Mouse (Mus musculus): ENCODE measurements around the gene Trim71. TPM values are rescaled to one million over a fixed set of nuclear protein-coding genes. Genes with fewer than 3 reads are reported as not detected.

Trim71 gene
- total RNA-seq, 1 experiment, result 141 TPM

DNA sequence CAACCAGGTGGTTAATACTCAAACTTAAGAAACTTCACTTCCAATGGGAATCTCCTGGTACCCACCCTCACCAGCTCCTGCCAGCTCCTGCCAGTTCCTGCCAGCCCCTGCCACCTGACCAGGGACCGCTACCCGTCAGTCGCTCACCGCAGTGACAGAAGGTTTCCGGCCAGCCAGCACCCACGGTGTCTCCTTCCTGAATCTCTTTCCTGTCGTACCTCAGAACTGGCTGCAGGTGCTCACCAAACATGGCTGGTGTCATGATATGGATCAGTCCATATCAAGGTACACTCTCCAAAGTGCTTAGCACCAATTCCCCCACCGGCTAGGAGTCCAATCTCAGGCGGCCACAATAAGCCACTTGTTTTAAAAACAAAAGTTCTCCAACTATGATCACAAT lies 54.4 kb downstream of the Trim71 start:
- TF ChIP-seq MAFK (IDR thresholded peaks at IDR 0.05; ENCODE audit: insufficient read depth, low read depth, low read length), result no peak
- no peak for TF ChIP-seq ZNF384 (IDR thresholded peaks at IDR 0.05; ENCODE audit: low read depth, low read length)
- no peak for TF ChIP-seq ZC3H11A (IDR thresholded peaks at IDR 0.05; ENCODE audit: borderline replicate concordance, low read depth, low read length)
- TF ChIP-seq HCFC1 (IDR thresholded peaks at IDR 0.05; ENCODE audit: borderline replicate concordance, insufficient read depth, low read length), result no peak
- TF ChIP-seq CHD2 (IDR thresholded peaks at IDR 0.05; ENCODE audit: low read depth, low read length), result no peak
- H3K36me3 ChIP-seq (ENCODE audit: control insufficient read depth, insufficient read depth, low read length, poor library complexity, severe bottlenecking), result peaks cover 62% of the 10 kb centered on the region

DNA sequence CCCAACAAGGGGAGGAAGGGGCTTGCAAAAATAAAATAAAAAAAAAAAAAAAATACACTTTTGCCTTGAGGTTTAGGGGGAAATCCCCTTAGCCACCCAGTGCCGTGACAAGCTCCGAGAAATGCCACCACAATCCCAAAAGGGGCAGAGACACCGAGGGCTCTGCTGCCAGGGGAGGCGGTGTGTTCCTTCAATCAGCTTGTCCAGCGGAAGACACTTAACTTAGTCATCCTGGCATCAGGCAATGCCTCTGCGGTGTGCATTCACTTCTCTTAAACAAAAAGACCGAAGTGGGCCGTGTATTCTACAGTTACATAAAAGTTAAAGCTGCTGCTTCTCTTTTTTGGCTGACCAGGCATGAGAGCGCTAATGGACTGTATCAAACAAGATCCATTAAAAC lies 56.7 kb downstream of the Trim71 start:
- Histone ChIP-seq H3K36me3 (ENCODE audit: control insufficient read depth, insufficient read depth, low read length, poor library complexity, severe bottlenecking) (peaks cover 40% of the 10 kb centered on the region), H3K4me3 (ENCODE audit: insufficient read depth in 1 of 2, low read depth in 1 of 2, low read length in 2 of 2, poor library complexity in 1 of 2, severe bottlenecking in 1 of 2) (no peak overlapping the region), H3K9me3 (ENCODE audit: control insufficient read depth, insufficient read depth, low read depth, low read length) (no peaks in the 10 kb centered on the region), H3K4me1 (ENCODE audit: control insufficient read depth in 2 of 2, insufficient read depth in 2 of 2, low read length in 2 of 2, poor library complexity in 1 of 2) (peaks cover 6 to 19% of the 10 kb centered on the region in 2 experiments), H3K27ac (ENCODE audit: insufficient read depth, low read depth, low read length, poor library complexity, severe bottlenecking) (no peak overlapping the region), H3K9ac (ENCODE audit: insufficient read depth, low read depth, low read length, poor library complexity, severe bottlenecking) (no peak overlapping the region)
- TF ChIP-seq HCFC1 (IDR thresholded peaks at IDR 0.05; ENCODE audit: borderline replicate concordance, insufficient read depth, low read length) (no peak), MAFK (IDR thresholded peaks at IDR 0.05; ENCODE audit: insufficient read depth, low read depth, low read length) (no peak), CHD2 (IDR thresholded peaks at IDR 0.05; ENCODE audit: low read depth, low read length) (no peak), ZC3H11A (IDR thresholded peaks at IDR 0.05; ENCODE audit: borderline replicate concordance, low read depth, low read length) (no peak), ZNF384 (IDR thresholded peaks at IDR 0.05; ENCODE audit: low read depth, low read length) (no peak)
- in situ Hi-C loops (cut with MboI; ENCODE audit: low sequenced_read_pairs in 2 of 2, unreplicated experiment in 2 of 2), result no loop called here
- no peak for DNase-seq (ENCODE audit: low read depth, low spot score)

More for the DNA sequence above, 54.4 kb downstream of the Trim71 start:
- no peak overlapping the region for H3K27ac ChIP-seq (ENCODE audit: insufficient read depth, low read depth, low read length, poor library complexity, severe bottlenecking)
- no peak overlapping the region for H3K9ac ChIP-seq (ENCODE audit: insufficient read depth, low read depth, low read length, poor library complexity, severe bottlenecking)
- in situ Hi-C loops (cut with MboI; ENCODE audit: low sequenced_read_pairs in 2 of 2, unreplicated experiment in 2 of 2), result no loop called here
- no peak for DNase-seq (ENCODE audit: low read depth, low spot score)
- H3K4me3 ChIP-seq (ENCODE audit: insufficient read depth in 1 of 2, low read depth in 1 of 2, low read length in 2 of 2, poor library complexity in 1 of 2, severe bottlenecking in 1 of 2), result no peak overlapping the region
- H3K4me1 ChIP-seq (ENCODE audit: control insufficient read depth in 2 of 2, insufficient read depth in 2 of 2, low read length in 2 of 2, poor library complexity in 1 of 2), result peaks cover 6 to 29% of the 10 kb centered on the region in 2 experiments
- no peaks in the 10 kb centered on the region for H3K9me3 ChIP-seq (ENCODE audit: control insufficient read depth, insufficient read depth, low read depth, low read length)

DNA sequence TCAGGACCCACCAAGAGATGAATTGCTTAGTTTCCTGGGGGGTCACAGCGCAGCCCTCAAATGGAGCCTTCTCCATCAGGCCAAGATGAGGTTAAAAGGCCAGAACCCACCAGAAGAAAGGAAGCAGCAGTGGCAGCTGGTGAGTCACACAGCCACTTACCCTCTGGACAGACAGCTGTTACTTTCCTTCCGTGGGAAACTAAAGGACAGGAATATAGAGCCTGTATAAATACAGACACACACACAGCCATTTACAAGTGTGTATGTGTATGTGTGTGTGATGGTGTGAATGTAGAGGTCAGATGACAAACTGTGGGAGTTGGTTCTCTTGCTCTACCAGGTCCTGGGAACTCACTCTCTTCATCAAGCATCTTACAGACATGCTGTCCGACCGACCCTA lies 57.6 kb downstream of the Trim71 start:
- Histone ChIP-seq H3K9me3 (ENCODE audit: control insufficient read depth, insufficient read depth, low read depth, low read length) (no peaks in the 10 kb centered on the region), H3K36me3 (ENCODE audit: control insufficient read depth, insufficient read depth, low read length, poor library complexity, severe bottlenecking) (peaks cover 35% of the 10 kb centered on the region), H3K9ac (ENCODE audit: insufficient read depth, low read depth, low read length, poor library complexity, severe bottlenecking) (no peak overlapping the region), H3K27ac (ENCODE audit: insufficient read depth, low read depth, low read length, poor library complexity, severe bottlenecking) (no peak overlapping the region), H3K4me3 (ENCODE audit: insufficient read depth in 1 of 2, low read depth in 1 of 2, low read length in 2 of 2, poor library complexity in 1 of 2, severe bottlenecking in 1 of 2) (no peak overlapping the region), H3K4me1 (ENCODE audit: control insufficient read depth in 2 of 2, insufficient read depth in 2 of 2, low read length in 2 of 2, poor library complexity in 1 of 2) (peaks cover 2 to 21% of the 10 kb centered on the region in 2 experiments; a peak in 3 of 4 replicates)
- in situ Hi-C loops (cut with MboI; ENCODE audit: low sequenced_read_pairs in 2 of 2, unreplicated experiment in 2 of 2), result no loop called here
- DNase-seq (ENCODE audit: low read depth, low spot score), result no peak
- no peak for TF ChIP-seq ZC3H11A (IDR thresholded peaks at IDR 0.05; ENCODE audit: borderline replicate concordance, low read depth, low read length)
- no peak for TF ChIP-seq ZNF384 (IDR thresholded peaks at IDR 0.05; ENCODE audit: low read depth, low read length)
- TF ChIP-seq HCFC1 (IDR thresholded peaks at IDR 0.05; ENCODE audit: borderline replicate concordance, insufficient read depth, low read length), result no peak
- TF ChIP-seq CHD2 (IDR thresholded peaks at IDR 0.05; ENCODE audit: low read depth, low read length), result no peak
- no peak for TF ChIP-seq MAFK (IDR thresholded peaks at IDR 0.05; ENCODE audit: insufficient read depth, low read depth, low read length)

DNA sequence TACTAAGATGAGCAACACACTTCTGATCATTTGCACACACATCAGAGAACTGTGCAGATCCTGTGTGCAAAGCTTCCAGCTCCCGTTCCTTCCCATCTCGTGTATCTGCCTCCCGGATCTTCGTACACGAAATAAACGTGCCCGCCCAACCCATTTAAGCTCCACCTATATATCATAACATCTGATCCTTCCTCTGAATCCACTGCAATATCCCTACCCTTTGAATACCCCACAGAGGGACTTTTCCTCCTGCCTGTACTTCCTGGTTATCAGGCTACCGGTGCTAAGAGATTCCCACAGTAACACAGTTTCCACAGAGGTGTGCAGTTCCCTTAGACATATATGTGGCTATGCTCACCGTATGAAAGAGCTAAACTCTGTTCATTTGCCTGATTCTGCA lies 59.4 kb downstream of the Trim71 start, which contains the start of gene Ccr4:
Ccr4 (minus strand) TSS at position 101 of the 400 bp plus-strand sequence.
- Histone ChIP-seq H3K27ac (ENCODE audit: insufficient read depth, low read depth, low read length, poor library complexity, severe bottlenecking) (no peak within 1 kb of the TSS), H3K4me1 (ENCODE audit: control insufficient read depth in 2 of 2, insufficient read depth in 2 of 2, low read length in 2 of 2, poor library complexity in 1 of 2) (peaks cover 2 to 24% of the 10 kb centered on the region in 2 experiments; a peak in 3 of 4 replicates)
- no peak for TF ChIP-seq MAFK (IDR thresholded peaks at IDR 0.05; ENCODE audit: insufficient read depth, low read depth, low read length)
- TF ChIP-seq CHD2 (IDR thresholded peaks at IDR 0.05; ENCODE audit: low read depth, low read length), result no peak
- no peak for TF ChIP-seq ZNF384 (IDR thresholded peaks at IDR 0.05; ENCODE audit: low read depth, low read length)
- TF ChIP-seq ZC3H11A (IDR thresholded peaks at IDR 0.05; ENCODE audit: borderline replicate concordance, low read depth, low read length), result no peak
- TF ChIP-seq HCFC1 (IDR thresholded peaks at IDR 0.05; ENCODE audit: borderline replicate concordance, insufficient read depth, low read length), result no peak

More for the DNA sequence above, 59.4 kb downstream of the Trim71 start, which contains the start of gene Ccr4:
- in situ Hi-C loops (cut with MboI; ENCODE audit: low sequenced_read_pairs in 2 of 2, unreplicated experiment in 2 of 2), result loop anchor here in 1 of 2 experiments (5.0 kb wide), 1 partner anchor 77 kb away; no protein-coding TSS in a partner anchor
- Histone ChIP-seq H3K36me3 (ENCODE audit: control insufficient read depth, insufficient read depth, low read length, poor library complexity, severe bottlenecking) (peaks cover 25% of the 10 kb centered on the region), H3K9ac (ENCODE audit: insufficient read depth, low read depth, low read length, poor library complexity, severe bottlenecking) (no peak within 1 kb of the TSS), H3K9me3 (ENCODE audit: control insufficient read depth, insufficient read depth, low read depth, low read length) (no peaks in the 10 kb centered on the region), H3K4me3 (ENCODE audit: insufficient read depth in 1 of 2, low read depth in 1 of 2, low read length in 2 of 2, poor library complexity in 1 of 2, severe bottlenecking in 1 of 2) (no peak within 1 kb of the TSS)
- no peak for DNase-seq (ENCODE audit: low read depth, low spot score)

All from ES-E14 (cell line).